ENCODE assay signal across 27 mouse cellular contexts in the genomic region with DNA sequence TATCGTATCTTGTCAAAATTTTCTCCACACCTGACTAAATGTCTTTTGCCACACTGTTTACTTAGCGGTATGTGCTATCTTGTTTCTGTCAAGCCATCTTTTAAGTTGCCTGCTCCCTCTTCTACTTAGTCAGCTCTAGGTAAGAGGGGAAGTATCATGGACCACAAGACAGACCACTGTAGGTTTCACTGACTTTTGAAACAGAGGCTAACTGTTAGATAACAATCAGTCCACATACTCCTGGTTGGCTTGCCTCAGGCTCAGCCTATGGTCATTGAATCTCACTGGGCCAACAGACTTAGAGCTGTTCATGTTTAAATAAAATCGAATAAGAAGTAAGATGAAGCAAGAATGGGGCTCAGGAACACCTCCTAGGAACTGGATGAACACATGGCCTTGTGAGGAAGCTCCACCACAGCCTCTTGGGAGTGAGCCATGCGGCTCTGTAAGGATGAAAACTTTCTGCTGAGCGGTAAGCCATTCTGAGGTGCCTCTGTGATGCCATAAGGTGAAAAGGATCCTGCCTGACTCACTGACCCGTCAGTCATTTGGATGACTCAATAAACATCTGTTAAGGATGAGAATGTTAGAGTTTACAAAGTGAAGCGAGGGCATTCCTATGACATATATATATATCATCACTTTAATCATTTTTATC. TPM values are rescaled to one million over a fixed set of nuclear protein-coding genes. Genes with fewer than 3 reads are reported as not detected.
DNase-seq lines count a peak whose midpoint lies in the region; ATAC-seq and TF ChIP-seq lines count a peak whose summit lies in the region.
"Had no signal": no experiment of that assay in that cellular context is flagged by ENCODE, and none has a peak within 500 bp of the region (broad histone marks: within the 10 kb centered on the region; RNA-seq: fewer than 3 reads in every experiment).

No protein-coding gene starts in this region.

- DNase-seq in 3T3-L1 (ENCODE audit: low read depth, low spot score), result peak; percentile 84
- peak; percentile 54 for DNase-seq in NIH3T3 (ENCODE audit: low read depth)
- no peak for DNase-seq in left cerebral cortex, adult 2 months (ENCODE audit: extremely low spot score in 1 of 2, low spot score in 2 of 2)
- DNase-seq in lung, postnatal 4 days, result no peak
- DNase-seq in heart, adult 9 months (ENCODE audit: low spot score in 2 of 2), result no peak
- DNase-seq: adrenal gland, postnatal 14 days; cerebellum, adult 11 months; cerebellum, adult 2 months; cerebellum, adult 9-11 months; cerebellum, postnatal 36 days; gastrocnemius, postnatal 25 days; heart, adult 2 months; kidney, adult 11 months had no signal

- no peak for TF ChIP-seq CTCF in left cerebral cortex, adult 2 months (IDR thresholded peaks at IDR 0.05)

- no peak overlapping the region for H3K4me3 ChIP-seq in left cerebral cortex, adult 2 months
- H3K4me3 ChIP-seq: forebrain, embryonic 10.5 days; forebrain, embryonic 13.5 days; heart, adult 2 months; hindbrain, embryonic 10.5 days; hindbrain, embryonic 13.5 days; intestine, embryonic 15.5 days had no signal

- ATAC-seq in granulocyte monocyte progenitor cell, adult 5-6 weeks (replicated peaks; ENCODE audit: poor library complexity, severe bottlenecking), result peak; percentile 85
- ATAC-seq in megakaryocyte progenitor cell, adult 5-6 weeks (replicated peaks; ENCODE audit: poor library complexity), result peak; percentile 76
- ATAC-seq: CD4-positive, CD25-positive, alpha-beta regulatory T cell, adult 4 months; forebrain, embryonic 13.5 days; forebrain, embryonic 16.5 days; hindbrain, embryonic 16.5 days; intestine, embryonic 15.5 days had no signal

- intact Hi-C loops in left cerebral cortex, adult 2 months (cut with DNase I), result no loop called here

- no peak overlapping the region for H3K27ac ChIP-seq in left cerebral cortex, adult 2 months
- H3K27ac ChIP-seq: forebrain, embryonic 10.5 days; forebrain, embryonic 13.5 days; heart, adult 2 months; hindbrain, embryonic 10.5 days; hindbrain, embryonic 13.5 days; intestine, embryonic 15.5 days had no signal

RNA-seq across cellular contexts. Expression of a gene that starts 34.8 kb away (rescaled TPM):
- total RNA-seq in granulocyte monocyte progenitor cell, adult 5-6 weeks (2014; fragmentation: Nextera tagmentation), result not detected in 2 replicates
- not detected in 2 replicates for total RNA-seq in granulocyte monocyte progenitor cell, adult 5-6 weeks (2017)
- not detected in 2 replicates for total RNA-seq in megakaryocyte progenitor cell, adult 5-6 weeks (2015)
- total RNA-seq in megakaryocyte progenitor cell, adult 5-6 weeks (2017), result not detected in 2 replicates
- not detected for total RNA-seq in left cerebral cortex, adult 2 months (2021)
- total RNA-seq: adrenal gland, adult 18-20 months; adrenal gland, postnatal 14 days; gastrocnemius, adult 8-10 months; gastrocnemius, postnatal 25 days; heart, adult 2 months; heart, postnatal 25 days; MEL had no signal

RNA-seq across cellular contexts. Expression of a gene that starts 35.9 kb away (rescaled TPM):
- total RNA-seq in granulocyte monocyte progenitor cell, adult 5-6 weeks (2014; fragmentation: Nextera tagmentation), result 191 and 198 TPM in 2 replicates
- 170 and 209 TPM in 2 replicates for total RNA-seq in granulocyte monocyte progenitor cell, adult 5-6 weeks (2017)
- 245 and 259 TPM in 2 replicates for total RNA-seq in megakaryocyte progenitor cell, adult 5-6 weeks (2015)
- total RNA-seq in megakaryocyte progenitor cell, adult 5-6 weeks (2017), result 171 and 192 TPM in 2 replicates
- 10 to 100 TPM; 65.5 to 70.2 TPM for total RNA-seq in left cerebral cortex, adult 2 months (2021)

RNA-seq across cellular contexts. Expression of a gene that starts 36.4 kb away (rescaled TPM):
- 3.2 TPM in 1 of 2 replicates, not detected in the other for total RNA-seq in granulocyte monocyte progenitor cell, adult 5-6 weeks (2014; fragmentation: Nextera tagmentation)
- 0.43 TPM in 1 of 2 replicates, not detected in the other for total RNA-seq in granulocyte monocyte progenitor cell, adult 5-6 weeks (2017)
- 0.66 and 1.4 TPM in 2 replicates for total RNA-seq in megakaryocyte progenitor cell, adult 5-6 weeks (2015)
- total RNA-seq in megakaryocyte progenitor cell, adult 5-6 weeks (2017), result 0.33 TPM in 1 of 2 replicates, not detected in the other
- total RNA-seq in left cerebral cortex, adult 2 months (2021), result 1 to 10 TPM; 1.9 to 2.0 TPM
- total RNA-seq: adrenal gland, postnatal 14 days had no signal

Comparison
In these comparisons a context has a peak if more than half of its experiments do, and no peak if none do; other contexts are left out.
1. DNase-seq: peak in 3T3-L1 (single experiment) and NIH3T3 (single experiment); none in left cerebral cortex, adult 2 months (0 of 2), lung, postnatal 4 days (0 of 2) and heart, adult 9 months (0 of 2).